Mouse (Mus musculus) layer of hippocampus, postnatal 10 days (tissue): ENCODE data around the gene Olfr456. TPM values are rescaled to one million over a fixed set of nuclear protein-coding genes. Genes with fewer than 3 reads are reported as not detected.
"Not testable (repeated sequence)": the region's sequence is repeated elsewhere in the genome, so short reads cannot be mapped to it uniquely, and the experiment has no call there.

Source experiments
- DNase-seq, 2 experiments: peaks; one replicate each; pipeline ENCODE4 v3.0.0; 2021; ENCODE audit warnings: low spot score in 2 of 2
- long read RNA-seq: library from polyadenylated mRNA; stranded (forward); transcript quantifications from one replicate; pipeline ENCODE4 v2.0.0, GENCODE M21; 2023
- total RNA-seq, 2 experiments: library from RNA; stranded (reverse); gene quantifications; 2 replicates each; pipeline ENCODE4 v1.2.3; 2021

Gene Olfr456
- not detected for total RNA-seq
- long read RNA-seq: 0 reads

DNA sequence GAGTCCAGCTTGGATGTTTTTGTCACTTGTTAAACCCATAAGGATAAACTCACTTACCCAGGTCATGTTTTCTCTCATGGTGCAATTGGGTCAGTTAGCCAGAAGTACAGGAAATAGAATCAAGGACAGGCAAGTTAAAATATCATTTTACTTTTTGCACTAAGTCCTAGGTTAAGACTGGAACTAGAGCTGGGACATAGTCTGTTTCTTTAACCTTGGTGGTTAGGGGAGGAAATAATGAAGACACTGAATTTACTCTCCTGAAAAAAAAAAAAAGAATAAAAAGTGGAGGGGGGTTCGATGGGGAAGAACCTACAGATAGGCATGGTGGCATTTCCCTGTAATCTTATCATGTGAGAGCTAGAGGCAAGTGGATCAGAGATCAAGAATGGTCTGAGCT is at the start of gene Olfr456:
TSS of gene Olfr456 (minus strand) at position 101 of the 400 bp plus-strand sequence.
- DNase-seq: no peak

- DNase-seq: no peak
Observed at GRCm38 (mm10) chr6:42513461-42513860, 26.4 kb upstream of the Olfr456 start.

DNA sequence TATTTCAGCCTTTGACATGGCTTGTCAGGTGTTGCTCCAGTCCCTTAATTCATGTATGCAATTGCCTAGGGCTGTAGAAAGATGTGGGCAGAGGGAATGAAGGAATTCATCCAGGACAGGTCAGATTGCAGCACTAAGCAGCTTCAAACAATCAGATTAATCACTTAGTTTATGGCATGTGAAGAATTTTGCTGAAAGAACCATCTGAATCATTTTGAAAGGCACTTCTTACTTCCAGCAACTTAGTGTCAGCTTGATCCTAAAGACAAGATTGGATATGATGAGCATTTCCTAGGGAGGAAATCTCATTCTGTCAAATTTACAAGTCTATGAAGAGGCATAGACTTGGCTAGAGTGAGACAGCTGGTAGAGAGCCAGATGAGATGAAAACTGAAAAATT is 22.3 kb upstream of the Olfr456 start:
- no peak for DNase-seq

GRCm38 (mm10) chr6:42503478-42503877 is 16.5 kb upstream of the Olfr456 start:
- DNase-seq: peak in 1 of 2 experiments; percentile 22

GRCm38 (mm10) chr6:42489731-42490130 is 2.7 kb upstream of the Olfr456 start:
- no peak for DNase-seq

DNA sequence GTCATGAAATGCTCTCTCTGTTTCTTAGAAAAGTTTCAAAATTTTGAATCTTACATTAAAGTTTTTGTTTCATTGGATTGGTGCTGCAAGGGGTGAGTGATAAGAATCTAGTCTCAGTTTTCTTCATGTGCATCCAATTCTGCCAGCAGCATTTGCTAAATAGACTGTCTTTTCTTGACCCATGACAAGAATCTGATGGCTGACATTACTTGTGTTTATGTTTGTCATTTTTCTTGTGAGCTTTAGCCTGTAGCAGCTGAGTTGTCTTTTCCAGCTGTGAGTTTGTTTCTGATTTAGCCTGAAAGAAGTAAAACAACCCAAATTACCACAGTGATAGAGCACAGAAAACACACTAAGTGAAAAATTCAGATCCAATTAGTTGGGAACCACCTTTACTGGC is 2.4 kb downstream of the Olfr456 start:
- DNase-seq: no peak

GRCm38 (mm10) chr6:42476235-42476634 is 10.8 kb downstream of the Olfr456 start, which contains the start of gene Olfr457:
Gene Olfr457 (minus strand): TSS chr6:42476335.
- DNase-seq: no peak

DNA sequence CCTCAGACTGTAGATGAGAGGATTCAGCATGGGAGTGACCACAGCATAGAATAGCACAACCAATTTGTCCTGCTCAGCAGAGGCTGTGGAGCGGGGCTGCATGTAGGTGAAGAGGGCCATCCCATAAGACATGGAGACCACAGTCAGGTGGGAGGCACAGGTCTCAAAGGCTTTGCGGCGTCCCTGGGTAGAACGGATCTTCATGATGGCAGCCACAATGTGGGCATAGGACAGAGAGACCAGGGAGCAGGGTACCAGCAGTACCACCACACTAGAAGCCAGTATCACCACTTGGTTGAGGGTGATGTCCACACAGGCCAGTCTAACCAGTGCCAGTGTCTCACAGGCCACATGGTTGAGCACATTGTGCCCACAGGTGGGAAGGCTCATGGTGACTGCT is 15.7 kb downstream of the Olfr456 start:
- not testable (repeated sequence) for DNase-seq

DNA sequence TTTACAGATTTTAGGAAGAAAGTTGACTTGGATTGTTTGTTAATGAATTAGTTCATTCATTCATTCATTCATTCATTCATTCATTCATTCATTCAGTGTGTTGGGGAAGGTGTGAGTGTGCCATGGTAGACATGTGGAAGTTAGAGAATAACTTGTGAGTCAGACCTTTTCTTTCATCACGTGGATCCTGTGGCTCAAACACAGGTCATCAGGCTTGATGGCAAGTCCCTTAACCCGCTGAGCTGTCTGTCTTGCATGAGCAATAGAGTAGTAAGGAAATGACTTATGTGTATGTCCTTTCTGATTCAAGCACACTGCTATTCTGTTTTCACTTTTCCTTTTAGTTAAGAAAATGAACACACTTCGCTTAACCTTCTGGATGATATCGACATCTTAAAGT is 16.5 kb downstream of the Olfr456 start:
- DNase-seq: no peak

GRCm38 (mm10) chr6:42465096-42465495 is 21.9 kb downstream of the Olfr456 start, which contains the start of gene Olfr458:
Gene Olfr458 (minus strand): TSS chr6:42465196.
- DNase-seq: no peak

GRCm38 (mm10) chr6:42447381-42447780 is 39.6 kb downstream of the Olfr456 start:
- DNase-seq: no peak

DNA sequence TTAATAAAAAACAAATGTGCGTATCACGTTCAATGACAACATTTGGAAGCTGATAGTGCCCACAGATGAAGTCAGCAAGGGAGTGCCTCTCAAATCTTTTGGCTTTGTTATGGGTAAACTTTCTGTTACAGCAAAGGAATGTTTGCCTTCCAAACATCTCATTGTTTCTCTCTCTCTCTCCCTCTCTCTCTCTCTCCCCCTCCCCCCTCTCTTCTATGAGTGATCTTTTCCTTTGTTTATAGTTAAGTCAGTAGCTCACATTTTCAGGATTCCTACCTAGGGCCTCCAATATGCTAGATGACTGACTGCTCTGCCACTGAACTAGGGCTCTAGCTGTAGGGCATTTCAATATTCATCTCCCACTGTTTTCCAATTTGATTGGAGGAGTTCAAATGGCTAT is 42.5 kb downstream of the Olfr456 start:
- DNase-seq: no peak

- DNase-seq: no peak
Observed at GRCm38 (mm10) chr6:42441395-42441794, 45.6 kb downstream of the Olfr456 start.

Other genes starting within 250 kb of the Olfr456 start
- 1 to 10 TPM; 7.1 to 8.5 TPM for gene Gstk1, start 241.3 kb downstream of the Olfr456 start, total RNA-seq
- not detected for gene Tmem139, start 225.2 kb downstream of the Olfr456 start, total RNA-seq
- gene Casp2, start 222.2 kb downstream of the Olfr456 start, total RNA-seq: 10 to 100 TPM; 28.0 to 32.2 TPM
- gene Clcn1, start 200.5 kb downstream of the Olfr456 start, total RNA-seq: 1 to 10 TPM; 2.9 to 4.2 TPM
- 10 to 100 TPM; 75.7 to 81.3 TPM for gene Fam131b, start 162.6 kb downstream of the Olfr456 start, total RNA-seq
- gene Zyx, start 137.6 kb downstream of the Olfr456 start, total RNA-seq: 10 to 100 TPM; 54.0 to 56.2 TPM
- under 1 TPM in 1 of 2 experiments, not detected in 1; 0.39 TPM for gene Epha1, start 113.9 kb downstream of the Olfr456 start, total RNA-seq
- under 1 TPM in 1 of 2 experiments, not detected in 1; 0.43 TPM for gene Tas2r143, start 87.0 kb downstream of the Olfr456 start, total RNA-seq
- under 1 TPM in 1 of 2 experiments, not detected in 1; 0.34 TPM for gene Tas2r135, start 81.8 kb downstream of the Olfr456 start, total RNA-seq
- not detected for gene Tas2r126, start 52.7 kb downstream of the Olfr456 start, total RNA-seq
- not detected for gene Olfr458, start 22.0 kb downstream of the Olfr456 start, total RNA-seq
- gene Olfr457, start 10.9 kb downstream of the Olfr456 start, total RNA-seq: not detected
- not detected for gene Olfr455, start 60.4 kb upstream of the Olfr456 start, total RNA-seq
- not detected for gene Tcaf3, start 110.5 kb upstream of the Olfr456 start, total RNA-seq
- gene Tcaf2, start 158.0 kb upstream of the Olfr456 start, total RNA-seq: 1 to 10 TPM; 1.3 to 2.1 TPM
- 100 to 1,000 TPM; 246 to 253 TPM for gene Tcaf1, start 222.9 kb upstream of the Olfr456 start, total RNA-seq